11 mouse cellular contexts compared by ENCODE assay signal in genomic region chr1:82577915-82578314, GRCm38 (mm10). TPM values are rescaled to one million over a fixed set of nuclear protein-coding genes. Genes with fewer than 3 reads are reported as not detected.
DNase-seq lines count a peak whose midpoint lies in the region; ATAC-seq and TF ChIP-seq lines count a peak whose summit lies in the region.
"Had no signal": no experiment of that assay in that cellular context is flagged by ENCODE, and none has a peak within 500 bp of the region (broad histone marks: within the 10 kb centered on the region; RNA-seq: fewer than 3 reads in every experiment).

No protein-coding gene starts in this region.

- CTCF ChIA-PET in Patski (lab: Charles Lee) = interaction anchor here (0.9 to 1.5 kb wide), 3 partner anchors 21 to 57 kb away, joined by 3 read pairs; no protein-coding TSS in a partner anchor

- POLR2A ChIA-PET in Patski (lab: Charles Lee) = interaction anchor here (1.4 to 1.5 kb wide), 3 partner anchors 10 to 64 kb away, joined by 3 read pairs; no protein-coding TSS in a partner anchor

- H3K36me3 ChIP-seq in thymus, adult 2 months (ENCODE audit: control insufficient read depth, insufficient read depth, low read length) = no peaks in the 10 kb centered on the region
- H3K36me3 ChIP-seq: embryonic facial prominence, embryonic 13.5 days; liver, embryonic 15.5 days had no signal

- 84% methylated on average over 3 of the region's 3 CpGs for WGBS in thymus, adult 2 months

- H3K27me3 ChIP-seq in Patski = no peaks in the 10 kb centered on the region
- no peaks in the 10 kb centered on the region for H3K27me3 ChIP-seq in thymus, adult 2 months (ENCODE audit: control insufficient read depth, insufficient read depth, low read length)
- H3K27me3 ChIP-seq: embryonic facial prominence, embryonic 13.5 days; liver, embryonic 15.5 days had no signal

- ATAC-seq in Patski = peak; percentile 81

- TF ChIP-seq CTCF in Patski (IDR thresholded peaks at IDR 0.05) = no peak
- no peak for TF ChIP-seq CTCF in thymus, adult 2 months (IDR thresholded peaks at IDR 0.05; ENCODE audit: borderline replicate concordance, control insufficient read depth, extremely low read depth, insufficient read depth, low read length, poor library complexity)

- no peak overlapping the region for H3K4me3 ChIP-seq in thymus, adult 2 months (ENCODE audit: control insufficient read depth, insufficient read depth, low read length)
- H3K4me3 ChIP-seq: embryonic facial prominence, embryonic 13.5 days; liver, embryonic 15.5 days had no signal

- no peaks in the 10 kb centered on the region for H3K4me1 ChIP-seq in thymus, adult 2 months (replicated peaks; ENCODE audit: control insufficient read depth, insufficient read depth, low read length)
- H3K4me1 ChIP-seq: embryonic facial prominence, embryonic 13.5 days; liver, embryonic 15.5 days had no signal

- no peak for DNase-seq in Patski (ENCODE audit: low read depth, low spot score)
- DNase-seq in gastrocnemius, postnatal 14 days = peak; percentile 14
- DNase-seq in kidney, adult 8-10 months = peak; percentile 86 to 91
- DNase-seq in lung, postnatal 10 days = peak; percentile 86
- DNase-seq in layer of hippocampus, adult 11-12 months (ENCODE audit: low spot score) = no peak
- no peak for DNase-seq in left cerebral cortex, adult 9 months (ENCODE audit: low spot score in 2 of 2)
- DNase-seq in thymus, adult 2 months = no peak
- no peak for DNase-seq in urinary bladder, postnatal 10 days (ENCODE audit: low spot score)
- DNase-seq: spleen, adult 18-20 months had no signal

- in situ Hi-C loops in Patski (cut with MboI; ENCODE audit: low pct_unique_long_range_greater_than_20kb) = loop anchor here (5.0 kb wide), 1 partner anchor 59 kb away; no protein-coding TSS in a partner anchor

- intact Hi-C loops in gastrocnemius, postnatal 14 days (cut with DNase I; ENCODE audit: low total_unique reads) = loop anchor here (5.0 kb wide), 1 partner anchor 64 kb away; no protein-coding TSS in a partner anchor

- H3K27ac ChIP-seq in thymus, adult 2 months (ENCODE audit: control insufficient read depth, insufficient read depth, low read length) = no peak overlapping the region
- H3K27ac ChIP-seq: embryonic facial prominence, embryonic 13.5 days; liver, embryonic 15.5 days had no signal

- TF ChIP-seq POLR2A in thymus, adult 2 months (IDR thresholded peaks at IDR 0.05; ENCODE audit: control insufficient read depth, extremely low read depth, insufficient read depth, low read length, poor library complexity) = no peak

RNA-seq across cellular contexts. Expression of gene Col4a4, which starts 8.7 kb away (rescaled TPM):
- 43.2 TPM for polyA plus RNA-seq in Patski (2021)
- 1 to 10 TPM; 2.1 to 2.6 TPM for total RNA-seq in gastrocnemius, postnatal 14 days (2021)
- polyA plus RNA-seq in thymus, adult 2 months (2012; rRNA removed) = 0.08 and 0.23 TPM in 2 replicates

RNA-seq across cellular contexts. Expression of gene Col4a3, which starts 8.8 kb away (rescaled TPM):
- 70.1 TPM for polyA plus RNA-seq in Patski (2021)
- total RNA-seq in gastrocnemius, postnatal 14 days (2021) = 1 to 10 TPM; 1.4 to 1.9 TPM
- polyA plus RNA-seq in thymus, adult 2 months (2012; rRNA removed) = 0.08 and 0.16 TPM in 2 replicates

Comparison
In these comparisons a context has a peak if more than half of its experiments do, and no peak if none do; other contexts are left out.
1. DNase-seq: peak in gastrocnemius, postnatal 14 days (single experiment), kidney, adult 8-10 months (2 of 2) and lung, postnatal 10 days (single experiment); none in Patski (single experiment), layer of hippocampus, adult 11-12 months (single experiment), left cerebral cortex, adult 9 months (0 of 2), thymus, adult 2 months (single experiment) and urinary bladder, postnatal 10 days (single experiment).
2. RNA of gene Col4a4, which starts 8.7 kb away (polyA plus RNA-seq): 43.2 TPM in Patski (single experiment); 0.08 to 0.23 TPM in thymus, adult 2 months; every median in the first group is over 10 times any median in the second.
3. RNA of gene Col4a3, which starts 8.8 kb away (polyA plus RNA-seq): 70.1 TPM in Patski (single experiment); 0.08 to 0.16 TPM in thymus, adult 2 months; every median in the first group is over 10 times any median in the second.